Mouse (Mus musculus): ENCODE measurements at regions not wholly inside any gene's neighbourhood (a gene's known extent, or its start where the extent isn't known, plus 50 kb on each side); places are given as distances from the start of the nearest gene placed in this dataset.

- Histone ChIP-seq H3K9me3 (ENCODE audit: control insufficient read depth, low read depth, low read length) (no peaks in the 10 kb centered on the region), H3K4me1 (ENCODE audit: control insufficient read depth, insufficient read depth, low read length) (no peaks in the 10 kb centered on the region), H3K9ac (replicated peaks; ENCODE audit: low read depth, low read length) (no peak overlapping the region), H3K27me3 (ENCODE audit: control insufficient read depth, insufficient read depth, low read length) (no peaks in the 10 kb centered on the region), H3K27ac (ENCODE audit: low read length) (no peak overlapping the region), H3K36me3 (ENCODE audit: control insufficient read depth, insufficient read depth, low read length) (no peaks in the 10 kb centered on the region), H3K4me3 (ENCODE audit: low read depth, low read length) (no peak overlapping the region), H3K4me2 (replicated peaks; ENCODE audit: low read depth, low read length) (no peak overlapping the region)
- WGBS: 45% methylated on average over 7 of the region's 7 CpGs
- no peak for ATAC-seq (ENCODE audit: insufficient number of reproducible peaks, insufficient read depth, low FRiP score, low read depth)
Observed at GRCm38 (mm10) chr8:26725521-26725920, 251.6 kb upstream of the Zfp703 start.

GRCm38 (mm10) chr8:26729351-26729750, 247.8 kb upstream of the Zfp703 start:
- H3K9me3 ChIP-seq (ENCODE audit: control insufficient read depth, low read depth, low read length): no peaks in the 10 kb centered on the region
- no peak overlapping the region for H3K27ac ChIP-seq (ENCODE audit: low read length)
- no peaks in the 10 kb centered on the region for H3K27me3 ChIP-seq (ENCODE audit: control insufficient read depth, insufficient read depth, low read length)
- no peaks in the 10 kb centered on the region for H3K4me1 ChIP-seq (ENCODE audit: control insufficient read depth, insufficient read depth, low read length)
- H3K9ac ChIP-seq (replicated peaks; ENCODE audit: low read depth, low read length): no peak overlapping the region
- H3K36me3 ChIP-seq (ENCODE audit: control insufficient read depth, insufficient read depth, low read length): no peaks in the 10 kb centered on the region
- ATAC-seq (ENCODE audit: insufficient number of reproducible peaks, insufficient read depth, low FRiP score, low read depth): no peak
- no peak overlapping the region for H3K4me2 ChIP-seq (replicated peaks; ENCODE audit: low read depth, low read length)
- no peak overlapping the region for H3K4me3 ChIP-seq (ENCODE audit: low read depth, low read length)
- WGBS: 78% methylated on average over 5 of the region's 5 CpGs

GRCm38 (mm10) chr8:26731111-26731510, 246.0 kb upstream of the Zfp703 start:
- H3K4me1 ChIP-seq (ENCODE audit: control insufficient read depth, insufficient read depth, low read length): no peaks in the 10 kb centered on the region
- H3K4me3 ChIP-seq (ENCODE audit: low read depth, low read length): no peak overlapping the region
- no peak overlapping the region for H3K9ac ChIP-seq (replicated peaks; ENCODE audit: low read depth, low read length)
- 90% methylated on average over 2 of the region's 2 CpGs for WGBS
- no peaks in the 10 kb centered on the region for H3K27me3 ChIP-seq (ENCODE audit: control insufficient read depth, insufficient read depth, low read length)
- ATAC-seq (ENCODE audit: insufficient number of reproducible peaks, insufficient read depth, low FRiP score, low read depth): no peak
- no peak overlapping the region for H3K4me2 ChIP-seq (replicated peaks; ENCODE audit: low read depth, low read length)
- H3K36me3 ChIP-seq (ENCODE audit: control insufficient read depth, insufficient read depth, low read length): no peaks in the 10 kb centered on the region
- H3K9me3 ChIP-seq (ENCODE audit: control insufficient read depth, low read depth, low read length): no peaks in the 10 kb centered on the region
- no peak overlapping the region for H3K27ac ChIP-seq (ENCODE audit: low read length)

GRCm38 (mm10) chr8:26744424-26744823, 232.7 kb upstream of the Zfp703 start:
- H3K9ac ChIP-seq (replicated peaks; ENCODE audit: low read depth, low read length): no peak overlapping the region
- H3K4me2 ChIP-seq (replicated peaks; ENCODE audit: low read depth, low read length): no peak overlapping the region
- H3K4me3 ChIP-seq (ENCODE audit: low read depth, low read length): no peak overlapping the region
- no peaks in the 10 kb centered on the region for H3K9me3 ChIP-seq (ENCODE audit: control insufficient read depth, low read depth, low read length)
- no peaks in the 10 kb centered on the region for H3K36me3 ChIP-seq (ENCODE audit: control insufficient read depth, insufficient read depth, low read length)
- 76% methylated on average over 3 of the region's 3 CpGs for WGBS
- no peak for ATAC-seq (ENCODE audit: insufficient number of reproducible peaks, insufficient read depth, low FRiP score, low read depth)
- H3K27ac ChIP-seq (ENCODE audit: low read length): no peak overlapping the region
- 0 out of 2 replicates have a peak, but pooled peaks cover 11% of the 10 kb centered on the region for H3K4me1 ChIP-seq (ENCODE audit: control insufficient read depth, insufficient read depth, low read length)
- no peaks in the 10 kb centered on the region for H3K27me3 ChIP-seq (ENCODE audit: control insufficient read depth, insufficient read depth, low read length)

- no peak overlapping the region for H3K9ac ChIP-seq (replicated peaks; ENCODE audit: low read depth, low read length)
- WGBS: 76% methylated on average over 3 of the region's 3 CpGs
- no peaks in the 10 kb centered on the region for H3K9me3 ChIP-seq (ENCODE audit: control insufficient read depth, low read depth, low read length)
- H3K4me1 ChIP-seq (ENCODE audit: control insufficient read depth, insufficient read depth, low read length): 0 out of 2 replicates have a peak, but pooled peaks cover 11% of the 10 kb centered on the region
- no peak overlapping the region for H3K4me2 ChIP-seq (replicated peaks; ENCODE audit: low read depth, low read length)
- peak; percentile 53; the same call in 1 of the 2 replicates for ATAC-seq (ENCODE audit: insufficient number of reproducible peaks, insufficient read depth, low FRiP score, low read depth)
- no peak overlapping the region for H3K4me3 ChIP-seq (ENCODE audit: low read depth, low read length)
- no peaks in the 10 kb centered on the region for H3K36me3 ChIP-seq (ENCODE audit: control insufficient read depth, insufficient read depth, low read length)
- H3K27me3 ChIP-seq (ENCODE audit: control insufficient read depth, insufficient read depth, low read length): no peaks in the 10 kb centered on the region
- H3K27ac ChIP-seq (ENCODE audit: low read length): no peak overlapping the region
Observed at GRCm38 (mm10) chr8:26746811-26747210, 230.3 kb upstream of the Zfp703 start.

- H3K36me3 ChIP-seq (ENCODE audit: control insufficient read depth, insufficient read depth, low read length): no peaks in the 10 kb centered on the region
- H3K27ac ChIP-seq (ENCODE audit: low read length): no peak overlapping the region
- WGBS: 23% methylated on average over 19 of the region's 19 CpGs
Observed at GRCm38 (mm10) chr8:26747241-26747972, 229.7 kb upstream of the Zfp703 start.

GRCm38 (mm10) chr8:26748161-26748971, 228.8 kb upstream of the Zfp703 start:
- H3K27ac ChIP-seq (ENCODE audit: low read length): no peak overlapping the region
- H3K4me3 ChIP-seq (ENCODE audit: low read depth, low read length): no peak overlapping the region
- no peaks in the 10 kb centered on the region for H3K9me3 ChIP-seq (ENCODE audit: control insufficient read depth, low read depth, low read length)
- ATAC-seq (ENCODE audit: insufficient number of reproducible peaks, insufficient read depth, low FRiP score, low read depth): 0 out of 2 replicates have a peak, but pooled peaks have one; percentile 37
- no peaks in the 10 kb centered on the region for H3K36me3 ChIP-seq (ENCODE audit: control insufficient read depth, insufficient read depth, low read length)
- WGBS: 34% methylated on average over 14 of the region's 14 CpGs
- no peaks in the 10 kb centered on the region for H3K27me3 ChIP-seq (ENCODE audit: control insufficient read depth, insufficient read depth, low read length)
- H3K9ac ChIP-seq (replicated peaks; ENCODE audit: low read depth, low read length): no peak overlapping the region
- no peak overlapping the region for H3K4me2 ChIP-seq (replicated peaks; ENCODE audit: low read depth, low read length)
- H3K4me1 ChIP-seq (ENCODE audit: control insufficient read depth, insufficient read depth, low read length): 0 out of 2 replicates have a peak, but pooled peaks cover 11% of the 10 kb centered on the region

More at GRCm38 (mm10) chr8:26747241-26747972, 229.7 kb upstream of the Zfp703 start:
- Histone ChIP-seq H3K4me3 (ENCODE audit: low read depth, low read length) (no peak overlapping the region), H3K4me2 (replicated peaks; ENCODE audit: low read depth, low read length) (no peak overlapping the region), H3K9ac (replicated peaks; ENCODE audit: low read depth, low read length) (no peak overlapping the region), H3K9me3 (ENCODE audit: control insufficient read depth, low read depth, low read length) (no peaks in the 10 kb centered on the region), H3K4me1 (ENCODE audit: control insufficient read depth, insufficient read depth, low read length) (0 out of 2 replicates have a peak, but pooled peaks cover 11% of the 10 kb centered on the region), H3K27me3 (ENCODE audit: control insufficient read depth, insufficient read depth, low read length) (no peaks in the 10 kb centered on the region)
- 0 out of 2 replicates have a peak, but pooled peaks have one; percentile 33 for ATAC-seq (ENCODE audit: insufficient number of reproducible peaks, insufficient read depth, low FRiP score, low read depth)

- 0 out of 2 replicates have a peak, but pooled peaks cover 11% of the 10 kb centered on the region for H3K4me1 ChIP-seq (ENCODE audit: control insufficient read depth, insufficient read depth, low read length)
- H3K4me2 ChIP-seq (replicated peaks; ENCODE audit: low read depth, low read length): no peak overlapping the region
- no peaks in the 10 kb centered on the region for H3K9me3 ChIP-seq (ENCODE audit: control insufficient read depth, low read depth, low read length)
- no peak overlapping the region for H3K4me3 ChIP-seq (ENCODE audit: low read depth, low read length)
- no peaks in the 10 kb centered on the region for H3K27me3 ChIP-seq (ENCODE audit: control insufficient read depth, insufficient read depth, low read length)
- no peak overlapping the region for H3K27ac ChIP-seq (ENCODE audit: low read length)
- WGBS: 80% methylated on average over 1 of the region's 1 CpGs
- H3K9ac ChIP-seq (replicated peaks; ENCODE audit: low read depth, low read length): no peak overlapping the region
- no peak for ATAC-seq (ENCODE audit: insufficient number of reproducible peaks, insufficient read depth, low FRiP score, low read depth)
- no peaks in the 10 kb centered on the region for H3K36me3 ChIP-seq (ENCODE audit: control insufficient read depth, insufficient read depth, low read length)
Observed at GRCm38 (mm10) chr8:26748972-26749291, 228.2 kb upstream of the Zfp703 start.

Measured in stomach, embryonic 14.5 days (tissue).